Comparison of ENCODE assay signal across 8 mouse cellular contexts in the genomic region with DNA sequence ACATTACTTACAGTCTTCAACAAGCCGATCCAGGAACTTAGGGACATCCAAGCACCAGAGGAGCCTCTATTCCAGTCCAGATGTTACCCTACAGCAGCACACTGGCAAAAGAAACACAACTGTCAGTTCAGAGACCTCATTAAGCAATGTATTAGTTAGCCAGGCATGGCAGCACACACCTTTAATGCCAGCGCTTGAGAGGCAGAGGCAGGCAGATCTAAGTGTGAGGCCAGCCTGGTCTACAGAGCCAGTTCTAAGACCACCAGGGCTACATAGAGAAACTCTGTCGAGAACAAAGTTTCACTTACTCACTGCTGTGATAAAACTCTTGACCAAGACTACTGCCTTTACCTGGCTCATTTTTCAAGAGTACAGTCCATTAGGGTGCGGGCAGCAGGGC. TPM values are rescaled to one million over a fixed set of nuclear protein-coding genes. Genes with fewer than 3 reads are reported as not detected.
DNase-seq lines count a peak whose midpoint lies in the region; ATAC-seq and TF ChIP-seq lines count a peak whose summit lies in the region.

Tln2 (minus strand) TSS at position 101 of the 400 bp plus-strand sequence.

- peaks cover 0 to 2% of the 10 kb centered on the region in 2 experiments; a peak in 1 of 4 replicates for H3K4me1 ChIP-seq in ES-E14 (ENCODE audit: control insufficient read depth in 2 of 2, insufficient read depth in 2 of 2, low read length in 2 of 2, poor library complexity in 1 of 2)
- H3K4me1 ChIP-seq in stomach, embryonic 14.5 days (ENCODE audit: control insufficient read depth, insufficient read depth, low read length), result no peaks in the 10 kb centered on the region

- no peak for ATAC-seq in stomach, embryonic 14.5 days (ENCODE audit: insufficient number of reproducible peaks, insufficient read depth, low FRiP score, low read depth)

- in situ Hi-C loops in ES-E14 (cut with MboI; ENCODE audit: low sequenced_read_pairs in 2 of 2, unreplicated experiment in 2 of 2), result no loop called here

- H3K9ac ChIP-seq in ES-E14 (ENCODE audit: insufficient read depth, low read depth, low read length, poor library complexity, severe bottlenecking), result no peak within 1 kb of the TSS
- no peak within 1 kb of the TSS for H3K9ac ChIP-seq in stomach, embryonic 14.5 days (replicated peaks; ENCODE audit: low read depth, low read length)

- no peak within 1 kb of the TSS for H3K4me3 ChIP-seq in ES-E14 (ENCODE audit: insufficient read depth in 1 of 2, low read depth in 1 of 2, low read length in 2 of 2, poor library complexity in 1 of 2, severe bottlenecking in 1 of 2)
- H3K4me3 ChIP-seq in stomach, embryonic 14.5 days (ENCODE audit: low read depth, low read length), result no peak within 1 kb of the TSS

- H3K9me3 ChIP-seq in ES-E14 (ENCODE audit: control insufficient read depth, insufficient read depth, low read depth, low read length), result no peaks in the 10 kb centered on the region
- no peaks in the 10 kb centered on the region for H3K9me3 ChIP-seq in stomach, embryonic 14.5 days (ENCODE audit: control insufficient read depth, low read depth, low read length)

- no peaks in the 10 kb centered on the region for H3K36me3 ChIP-seq in ES-E14 (ENCODE audit: control insufficient read depth, insufficient read depth, low read length, poor library complexity, severe bottlenecking)
- no peaks in the 10 kb centered on the region for H3K36me3 ChIP-seq in stomach, embryonic 14.5 days (ENCODE audit: control insufficient read depth, insufficient read depth, low read length)

- no peak within 1 kb of the TSS for H3K27ac ChIP-seq in ES-E14 (ENCODE audit: insufficient read depth, low read depth, low read length, poor library complexity, severe bottlenecking)
- H3K27ac ChIP-seq in stomach, embryonic 14.5 days (ENCODE audit: low read length), result no peak within 1 kb of the TSS

- H3K27me3 ChIP-seq in stomach, embryonic 14.5 days (ENCODE audit: control insufficient read depth, insufficient read depth, low read length), result no peaks in the 10 kb centered on the region

- no peak within 1 kb of the TSS for H3K4me2 ChIP-seq in stomach, embryonic 14.5 days (replicated peaks; ENCODE audit: low read depth, low read length)

- WGBS in stomach, embryonic 14.5 days, result 91% methylated on average over 4 of the region's 4 CpGs

- no peak for DNase-seq in ES-E14 (ENCODE audit: low read depth, low spot score)
- no peak for DNase-seq in adrenal gland, postnatal 25 days
- no peak for DNase-seq in gastrocnemius, postnatal 4 days (ENCODE audit: low spot score in 2 of 2)
- DNase-seq in layer of hippocampus, postnatal 25 days (ENCODE audit: extremely low spot score in 1 of 2, low spot score in 1 of 2), result no peak
- DNase-seq in cerebellum, postnatal 36 days, result no peak
- DNase-seq in yolk sac, embryonic 10.5 days (ENCODE audit: low spot score), result no peak
- no peak for DNase-seq in cerebellum, adult 11 months

TF ChIP-seq in ES-E14, 5 proteins besides CTCF, POLR2A, EP300 and RAD21:
- no peak for TF ChIP-seq HCFC1 (IDR thresholded peaks at IDR 0.05; ENCODE audit: borderline replicate concordance, insufficient read depth, low read length)
- TF ChIP-seq CHD2 (IDR thresholded peaks at IDR 0.05; ENCODE audit: low read depth, low read length), result no peak
- TF ChIP-seq ZC3H11A (IDR thresholded peaks at IDR 0.05; ENCODE audit: borderline replicate concordance, low read depth, low read length), result no peak
- TF ChIP-seq ZNF384 (IDR thresholded peaks at IDR 0.05; ENCODE audit: low read depth, low read length), result no peak
- no peak for TF ChIP-seq MAFK (IDR thresholded peaks at IDR 0.05; ENCODE audit: insufficient read depth, low read depth, low read length)

RNA-seq across cellular contexts. Expression of gene Tln2, which starts in this region (rescaled TPM):
- total RNA-seq in ES-E14 (2012; rRNA removed), result 20.2 and 26.1 TPM in 2 replicates
- total RNA-seq in adrenal gland, postnatal 25 days (2021), result 15.8 and 30.4 TPM in 2 replicates
- 100 to 1,000 TPM; 118 to 134 TPM for total RNA-seq in gastrocnemius, postnatal 4 days (2021)
- total RNA-seq in layer of hippocampus, postnatal 25 days (2021), result 100 to 1,000 TPM in 1 of 2 experiments, 10 to 100 TPM in 1; 89.9 to 104 TPM
- polyA plus RNA-seq in stomach, embryonic 14.5 days (2014; fragmentation: Nextera tagmentation; extraction: Ambion mirVana), result 41.9 and 56.1 TPM in 2 replicates
